Mouse (Mus musculus) cerebellum, adult 9-10 months (tissue): ENCODE results near the gene Fem1a.

Experiments
- DNase-seq: peaks from one replicate; pipeline ENCODE4 v3.0.0; 2022

Gene Fem1a

GRCm38 (mm10) chr17:56281193-56281592, 24.6 kb downstream of the Fem1a start:
- no peak for DNase-seq

- DNase-seq, result no peak
These were observed 26.2 kb downstream of the Fem1a start for GRCm38 (mm10) chr17:56282802-56283201.

GRCm38 (mm10) chr17:56283316-56283715, 26.7 kb downstream of the Fem1a start:
- DNase-seq, result no peak

GRCm38 (mm10) chr17:56285995-56286394, 29.4 kb downstream of the Fem1a start:
- no peak for DNase-seq

GRCm38 (mm10) chr17:56287830-56288229, 31.2 kb downstream of the Fem1a start:
- no peak for DNase-seq

GRCm38 (mm10) chr17:56288866-56289265, 32.3 kb downstream of the Fem1a start:
- no peak for DNase-seq

GRCm38 (mm10) chr17:56289371-56290331, 33.0 kb downstream of the Fem1a start:
- no peak for DNase-seq

GRCm38 (mm10) chr17:56290388-56291170, 34.0 kb downstream of the Fem1a start:
- DNase-seq, result no peak

- DNase-seq, result peak; percentile 70
These were observed 34.5 kb downstream of the Fem1a start for GRCm38 (mm10) chr17:56291171-56291511.

GRCm38 (mm10) chr17:56291826-56292475, 35.3 kb downstream of the Fem1a start:
- no peak for DNase-seq

GRCm38 (mm10) chr17:56292531-56293222, 36.1 kb downstream of the Fem1a start, which contains the start of gene Plin3:
Plin3 (minus strand) TSS chr17:56292873.
- DNase-seq, result peak; percentile 44

GRCm38 (mm10) chr17:56293291-56293690, 36.7 kb downstream of the Fem1a start:
- no peak for DNase-seq

- DNase-seq, result peak; percentile 78
These were observed 37.6 kb downstream of the Fem1a start for GRCm38 (mm10) chr17:56294241-56294640.

- DNase-seq, result no peak
These were observed 39.6 kb downstream of the Fem1a start for GRCm38 (mm10) chr17:56296201-56296600.

- DNase-seq, result no peak
These were observed 41.6 kb downstream of the Fem1a start for GRCm38 (mm10) chr17:56298238-56298637.

- no peak for DNase-seq
These were observed 43.6 kb downstream of the Fem1a start, which contains the start of gene Arrdc5 for GRCm38 (mm10) chr17:56300186-56300585. Arrdc5 (minus strand) TSS chr17:56300286.

GRCm38 (mm10) chr17:56302363-56302996, 45.9 kb downstream of the Fem1a start:
- no peak for DNase-seq

- DNase-seq, result no peak
These were observed 46.7 kb downstream of the Fem1a start, which contains the start of gene Uhrf1 for GRCm38 (mm10) chr17:56303160-56303846. Uhrf1 (plus strand) TSS chr17:56303321.

- peak; percentile 91 for DNase-seq
These were observed 47.4 kb downstream of the Fem1a start for GRCm38 (mm10) chr17:56303847-56304586.

GRCm38 (mm10) chr17:56304718-56305117, 48.1 kb downstream of the Fem1a start:
- DNase-seq, result no peak

- DNase-seq, result no peak
These were observed 48.5 kb downstream of the Fem1a start for GRCm38 (mm10) chr17:56305156-56305555.
